Mouse (Mus musculus): ENCODE data around the gene Lsp1.

The Lsp1 gene

DNA sequence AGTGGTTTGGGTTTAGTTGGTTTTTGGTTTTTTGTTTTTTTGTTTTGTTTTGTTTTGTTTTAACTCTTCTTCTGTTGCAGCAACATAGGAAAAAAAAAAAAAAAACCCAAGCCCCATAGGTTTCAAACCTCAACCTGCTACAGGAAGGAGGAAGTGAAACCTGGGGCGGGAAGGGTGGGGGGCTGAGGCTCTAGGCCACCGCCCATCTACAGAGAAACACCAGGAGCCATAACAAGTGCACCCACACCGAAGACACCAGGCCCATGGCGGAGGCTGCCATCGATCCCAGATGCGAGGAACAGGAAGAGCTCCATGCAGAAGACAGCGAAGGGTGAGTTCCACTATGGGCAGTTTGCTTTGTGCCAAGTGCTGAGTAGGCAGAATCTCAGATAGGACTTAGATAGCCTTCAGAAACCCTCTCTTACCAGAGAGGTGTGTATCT is at the start of gene Lsp1:
TSS of gene Lsp1 (plus strand) at position 174 of the 442 bp plus-strand sequence.
- DNase-seq, result no peak

DNA sequence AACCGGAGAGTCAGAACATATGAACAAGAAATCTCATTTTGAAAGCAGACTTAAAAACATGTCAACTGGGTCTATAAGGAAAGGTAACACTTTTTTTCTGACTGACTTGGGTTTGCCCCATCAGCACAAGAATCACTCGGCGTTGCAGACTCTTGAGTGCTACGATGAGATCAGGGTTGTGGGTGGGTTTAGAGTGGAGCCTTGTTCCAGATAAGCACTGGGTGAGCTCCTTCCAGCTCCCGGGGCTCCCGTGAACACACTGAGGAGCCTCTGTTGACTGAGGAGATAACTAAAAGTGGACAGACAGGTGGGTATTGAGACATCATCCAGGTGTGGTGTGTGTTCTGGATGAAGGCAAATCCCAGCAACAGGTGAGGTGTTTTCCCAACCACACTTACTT is 47.3 kb upstream of the Lsp1 start:
- no peak for DNase-seq

DNA sequence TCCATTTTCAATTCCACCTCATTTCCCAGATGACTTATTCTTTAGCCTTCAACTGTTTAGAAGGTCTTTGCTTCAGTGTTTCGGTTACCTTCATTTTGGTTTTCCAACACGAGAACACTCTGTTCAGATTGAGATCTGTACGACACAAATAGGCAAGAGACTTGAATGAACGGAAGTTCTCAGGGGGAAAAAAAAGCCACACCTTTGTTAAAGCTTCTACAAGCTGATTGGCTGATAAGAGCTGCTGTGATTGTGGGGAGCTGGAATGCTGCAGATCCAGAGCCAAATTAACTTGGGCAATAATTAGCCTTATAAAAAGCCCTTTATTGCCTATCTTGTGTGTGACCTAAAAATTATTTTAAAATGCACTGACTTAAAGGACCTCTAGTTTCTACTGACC is 45.3 kb upstream of the Lsp1 start:
- DNase-seq, result no peak

DNA sequence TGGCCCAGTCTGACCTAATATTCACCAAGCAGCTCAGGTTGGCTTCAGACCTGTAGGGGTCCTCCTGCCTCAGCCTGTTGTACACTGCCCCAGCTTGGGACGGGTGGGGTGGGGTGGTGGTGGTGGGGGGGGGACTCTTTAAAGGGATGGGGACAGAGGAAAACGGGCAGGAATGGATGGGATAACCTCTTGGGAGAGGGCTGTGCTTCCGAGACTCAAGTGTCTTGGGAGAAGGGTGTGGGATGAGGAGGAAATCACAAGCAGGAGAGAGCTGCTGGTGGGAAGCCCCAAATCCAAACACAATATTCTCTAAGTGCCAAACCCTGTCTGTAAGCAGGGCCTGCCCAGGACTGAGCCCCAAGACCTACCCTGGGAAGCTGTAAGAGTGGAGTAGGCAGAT is 44.4 kb upstream of the Lsp1 start:
- no peak for DNase-seq

DNA sequence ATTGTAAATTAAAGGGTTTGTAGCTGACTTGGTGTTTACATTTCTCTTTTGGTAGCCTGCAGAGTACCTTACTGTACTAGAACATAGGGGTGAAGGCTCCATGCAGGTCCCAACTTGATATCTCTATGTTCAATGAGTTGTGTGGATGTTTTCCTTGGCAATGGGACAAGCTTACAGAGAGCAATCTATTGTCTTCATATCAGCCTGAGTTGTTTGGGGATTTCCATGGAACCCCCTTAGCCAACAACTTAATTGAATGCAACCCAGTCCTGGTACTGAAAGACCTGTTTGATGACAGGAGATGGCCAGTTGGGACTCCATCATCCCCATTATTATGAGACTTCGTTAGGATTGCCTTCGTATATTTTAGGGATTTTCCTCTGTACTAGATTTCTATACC is 42.6 kb upstream of the Lsp1 start:
- no peak for DNase-seq

DNA sequence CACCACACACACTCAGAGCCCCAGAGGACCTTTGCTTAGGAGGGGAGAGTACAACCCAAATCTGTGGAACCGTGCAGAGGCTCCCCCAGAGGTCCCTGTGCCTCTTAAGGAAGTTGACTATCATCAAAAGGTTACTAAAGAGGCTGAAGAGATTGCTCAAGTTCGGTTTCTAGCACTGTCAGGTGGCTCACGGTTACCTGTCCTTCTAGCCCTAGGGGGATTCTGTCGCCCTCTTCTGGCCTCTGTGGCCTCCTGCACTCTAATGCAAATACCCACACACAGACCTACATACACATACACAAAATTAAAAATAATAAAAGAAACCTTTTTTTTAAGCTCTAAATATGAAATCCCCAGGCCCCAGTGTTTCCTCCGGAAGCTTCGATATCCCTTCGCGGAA is 41.9 kb upstream of the Lsp1 start:
- DNase-seq, result no peak

DNA sequence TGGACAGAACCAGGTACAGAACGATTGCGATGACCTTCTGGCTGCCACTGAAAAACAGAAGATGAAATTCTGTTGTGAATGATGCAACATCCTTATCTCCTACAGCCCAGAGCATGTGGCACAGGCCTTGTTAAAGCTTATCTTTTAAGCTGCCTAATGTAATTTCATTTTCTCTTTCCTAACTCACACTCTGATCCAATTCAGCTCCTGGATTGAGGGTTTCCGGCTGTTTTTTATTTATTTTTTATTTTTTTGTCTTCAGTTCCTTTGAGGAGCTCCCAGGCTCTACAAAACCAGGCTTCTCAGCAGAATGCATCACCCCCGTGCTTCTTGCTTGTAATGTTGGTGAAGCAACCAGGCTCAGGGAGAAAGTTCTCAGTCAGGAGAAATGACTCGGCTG is 40.7 kb upstream of the Lsp1 start:
- no peak for DNase-seq

DNA sequence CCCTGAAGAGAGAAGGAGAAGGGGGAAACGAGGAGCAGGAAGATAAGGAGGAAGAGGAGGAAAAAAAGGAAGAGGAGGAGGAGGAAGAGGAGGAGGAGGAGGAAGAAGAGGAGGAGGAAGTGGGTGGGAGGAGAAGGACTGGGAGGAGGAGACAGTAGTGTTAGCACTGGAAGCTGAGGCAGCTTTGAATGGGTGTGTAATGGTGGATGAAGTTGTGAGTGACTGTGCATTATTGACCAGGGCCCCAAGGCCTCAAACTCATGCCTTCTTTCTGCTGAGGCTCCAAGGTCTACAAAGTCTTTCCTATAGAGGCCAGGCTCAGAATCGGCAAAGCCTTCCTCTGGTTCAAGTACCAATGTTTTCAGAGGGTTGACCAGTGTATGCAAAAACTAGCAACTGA is 38.8 kb upstream of the Lsp1 start:
- no peak for DNase-seq

DNA sequence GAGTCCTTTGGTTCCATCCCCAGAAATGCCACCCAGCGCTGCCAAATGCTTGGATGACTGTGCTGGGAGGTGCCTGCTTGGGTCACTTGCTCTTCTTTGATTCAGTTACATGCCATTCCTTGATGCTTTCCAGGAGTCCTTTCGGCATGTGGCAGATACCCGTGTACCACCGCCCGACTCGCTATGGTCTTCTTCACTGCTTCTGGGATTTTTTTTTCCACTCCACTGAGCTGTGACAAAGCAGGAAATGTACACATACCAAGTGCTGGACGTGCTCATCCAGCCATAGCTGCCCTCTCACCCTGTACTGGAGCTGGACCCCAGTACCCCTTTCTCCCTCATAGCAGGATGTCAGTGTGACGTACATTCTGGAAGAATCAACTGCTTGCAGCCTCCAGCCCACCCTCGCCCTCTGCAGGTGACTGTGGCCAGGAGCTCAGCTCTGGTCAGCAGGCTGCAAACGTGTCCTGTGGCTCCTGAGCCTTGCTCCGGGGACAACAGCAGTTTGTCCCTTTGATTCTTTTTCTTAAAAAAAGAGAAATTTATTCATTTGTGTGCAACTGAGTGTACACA is 34.9 kb upstream of the Lsp1 start:
- peak; percentile 32 for DNase-seq

DNA sequence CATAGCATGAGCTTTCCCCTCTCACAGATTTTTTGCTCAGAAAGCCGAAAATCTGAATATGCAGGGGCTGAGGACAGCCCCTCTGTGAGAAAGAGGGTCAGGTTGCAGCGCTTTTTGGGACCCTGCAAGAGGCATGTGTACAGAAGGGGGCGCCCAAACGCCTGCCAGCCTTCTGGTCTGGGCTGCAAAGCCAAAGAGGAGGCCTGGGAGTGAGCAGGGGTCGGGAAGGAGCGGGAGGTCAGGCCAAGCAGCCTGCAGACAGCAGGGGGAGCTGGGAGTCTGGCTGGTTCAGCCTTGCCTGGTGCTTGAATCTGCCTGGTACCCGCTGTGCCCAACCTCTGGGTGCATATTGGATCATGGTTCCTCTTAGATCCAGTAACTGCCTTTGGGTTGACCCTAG is 32.4 kb upstream of the Lsp1 start:
- DNase-seq, result no peak

DNA sequence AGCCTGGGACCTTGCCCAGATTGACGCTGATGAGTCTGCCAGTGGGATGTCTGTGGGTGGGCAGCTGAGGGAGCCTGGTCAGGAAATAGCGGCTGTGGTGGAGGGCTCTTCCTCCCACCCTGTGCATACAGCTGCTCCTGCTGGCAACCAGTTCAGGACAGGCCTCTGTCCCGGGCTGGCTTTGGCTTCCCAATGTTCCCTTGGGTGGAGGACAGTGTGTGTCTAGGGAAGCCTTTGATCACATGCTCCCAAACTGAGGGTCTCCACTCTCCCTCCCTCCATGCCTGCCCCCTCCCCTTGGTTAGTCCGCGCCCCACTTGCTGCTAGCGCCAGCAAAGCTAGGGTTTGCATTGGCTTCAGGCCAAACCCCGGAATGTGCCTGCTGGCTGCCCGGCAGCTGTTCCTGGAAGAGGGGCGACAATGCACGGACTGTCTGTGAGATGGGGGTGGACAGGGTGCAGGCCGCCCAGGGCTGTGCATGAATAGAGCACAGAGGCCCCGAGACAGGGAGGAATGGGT is 30.4 kb upstream of the Lsp1 start:
- DNase-seq, result no peak

DNA sequence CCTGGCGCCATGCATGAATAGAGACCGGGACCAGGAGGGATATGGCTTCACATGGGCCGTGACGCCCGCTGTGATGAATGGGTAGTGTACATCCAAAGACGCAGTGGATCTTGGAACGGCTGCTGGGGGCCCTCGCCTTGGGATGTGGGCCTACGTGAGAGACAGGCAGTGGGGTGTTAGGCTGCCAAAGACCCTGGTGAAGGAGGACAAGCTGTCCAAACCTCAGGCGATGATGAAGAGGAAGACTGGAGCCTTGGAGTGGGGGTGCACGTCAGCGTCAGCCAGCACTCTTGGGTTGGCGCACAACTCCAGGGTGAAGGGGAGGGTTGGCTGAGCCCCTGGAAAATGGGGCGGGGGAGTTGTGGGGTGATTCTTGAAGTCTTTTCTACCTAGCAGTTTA is 29.5 kb upstream of the Lsp1 start:
- no peak for DNase-seq

DNA sequence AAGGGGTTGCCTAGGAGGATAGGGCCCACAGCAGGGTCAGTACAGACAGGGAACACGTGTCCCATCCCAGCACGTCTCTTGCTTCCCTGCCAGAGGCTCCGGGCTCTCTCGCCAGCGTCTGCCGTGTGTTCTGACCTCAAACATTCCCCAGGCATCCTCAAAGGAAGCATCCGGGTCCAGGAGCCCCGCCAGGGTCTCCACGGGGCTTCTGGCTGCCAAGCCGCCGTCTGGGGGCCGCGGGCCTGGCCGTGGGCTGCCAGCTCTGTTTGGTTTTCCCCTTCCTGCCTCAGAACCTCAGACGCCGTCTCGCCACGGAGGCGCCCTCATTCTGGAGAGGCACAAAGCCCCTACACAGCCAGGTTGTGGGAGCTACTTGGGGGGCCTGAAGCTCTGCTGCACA is 27.0 kb upstream of the Lsp1 start:
- no peak for DNase-seq

DNA sequence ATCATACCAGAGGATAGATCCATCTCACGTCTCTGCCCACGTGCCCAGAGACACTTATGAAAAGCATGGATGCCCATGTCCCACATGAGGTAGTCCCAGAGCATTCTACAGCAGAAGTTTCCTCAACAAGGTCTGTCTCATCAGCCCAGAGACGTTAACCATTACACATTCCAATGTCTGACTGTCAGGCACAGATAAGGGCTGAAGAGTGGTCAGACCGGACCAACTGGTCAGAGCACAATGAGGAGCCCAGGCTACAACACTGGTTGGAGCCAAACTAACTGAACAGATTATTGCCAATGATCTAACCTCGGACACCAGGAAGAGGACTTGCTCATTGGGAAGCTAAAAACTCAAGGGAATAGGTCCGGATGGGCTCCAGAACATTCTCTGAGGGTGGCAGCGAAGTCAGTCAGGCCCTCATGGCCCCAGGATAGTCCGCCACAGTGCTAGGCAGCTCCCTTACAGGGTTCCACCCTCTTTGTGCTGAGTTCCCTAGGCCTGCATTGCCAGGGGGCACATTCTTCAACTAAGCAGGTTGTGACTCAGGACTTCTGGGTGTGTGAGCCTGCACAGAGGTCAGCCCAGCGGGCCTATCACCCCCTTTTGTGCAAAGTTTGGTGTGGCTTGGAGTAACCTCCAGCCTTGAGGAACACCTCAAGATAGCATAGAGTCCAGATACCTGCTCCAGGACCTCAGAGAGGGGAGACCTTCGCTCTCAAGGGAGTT is 26.3 kb upstream of the Lsp1 start, which contains the start of gene Syt8:
TSS of gene Syt8 (plus strand) at position 714 of the 729 bp plus-strand sequence.
- no peak for DNase-seq

DNA sequence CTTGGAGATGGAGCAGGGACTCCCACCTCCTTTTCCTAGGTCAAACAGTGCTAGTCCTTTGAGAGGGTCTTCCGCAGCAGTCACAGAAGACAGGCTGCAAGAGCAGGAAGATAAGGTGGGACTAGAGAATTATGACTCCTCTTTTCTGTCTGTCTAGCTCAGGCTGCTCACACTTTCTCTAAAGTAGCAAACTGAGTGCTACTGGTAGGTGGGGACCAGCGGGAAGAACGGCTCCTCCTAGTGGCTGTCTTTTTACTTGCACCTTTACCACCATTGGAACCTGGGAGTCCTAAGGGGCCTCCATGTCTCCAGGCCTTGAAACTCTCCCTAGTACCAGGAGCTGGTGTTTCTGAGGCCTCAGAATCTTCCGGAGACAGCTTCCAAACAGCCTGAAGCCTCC is 25.1 kb upstream of the Lsp1 start:
- peak; percentile 73 for DNase-seq

DNA sequence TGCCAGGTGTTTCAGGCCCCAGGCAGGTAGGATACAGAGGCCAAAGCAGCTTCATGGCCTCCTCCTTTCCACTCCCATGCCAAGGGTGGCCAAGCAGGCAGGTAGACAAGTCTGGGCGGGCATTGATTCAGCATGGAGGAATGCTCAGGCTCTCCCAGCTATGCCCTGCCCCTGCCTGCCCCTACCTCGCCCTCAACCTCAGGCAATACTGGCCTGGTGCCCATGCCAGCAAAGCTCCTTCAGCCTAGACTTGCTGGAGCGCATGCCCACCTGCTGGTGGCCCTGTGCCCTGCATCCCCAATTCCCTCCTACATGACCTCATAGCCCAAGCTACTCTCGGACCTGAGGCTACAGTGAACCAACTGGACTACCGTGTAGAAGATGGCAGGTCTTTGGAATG is 23.3 kb upstream of the Lsp1 start:
- peak; percentile 45 for DNase-seq

DNA sequence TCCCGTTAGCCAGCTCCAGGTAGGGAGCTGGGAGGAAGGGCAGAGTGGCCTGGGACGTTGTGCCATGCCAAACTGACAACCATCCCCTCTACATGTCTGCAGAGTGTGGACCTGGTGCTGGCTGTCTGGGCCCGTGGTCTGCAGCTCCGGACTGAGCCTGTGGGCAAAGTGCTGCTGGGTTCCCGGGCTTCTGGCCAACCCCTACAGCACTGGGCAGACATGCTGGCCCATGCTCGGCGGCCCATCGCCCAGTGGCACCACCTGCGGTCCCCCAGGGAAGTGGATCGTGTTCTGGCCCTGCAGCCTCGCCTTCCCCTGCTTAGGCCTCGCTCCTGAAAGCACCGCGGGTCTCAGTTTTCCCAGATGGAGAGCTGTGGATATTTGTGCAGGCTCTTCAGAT is 20.6 kb upstream of the Lsp1 start:
- DNase-seq, result no peak

DNA sequence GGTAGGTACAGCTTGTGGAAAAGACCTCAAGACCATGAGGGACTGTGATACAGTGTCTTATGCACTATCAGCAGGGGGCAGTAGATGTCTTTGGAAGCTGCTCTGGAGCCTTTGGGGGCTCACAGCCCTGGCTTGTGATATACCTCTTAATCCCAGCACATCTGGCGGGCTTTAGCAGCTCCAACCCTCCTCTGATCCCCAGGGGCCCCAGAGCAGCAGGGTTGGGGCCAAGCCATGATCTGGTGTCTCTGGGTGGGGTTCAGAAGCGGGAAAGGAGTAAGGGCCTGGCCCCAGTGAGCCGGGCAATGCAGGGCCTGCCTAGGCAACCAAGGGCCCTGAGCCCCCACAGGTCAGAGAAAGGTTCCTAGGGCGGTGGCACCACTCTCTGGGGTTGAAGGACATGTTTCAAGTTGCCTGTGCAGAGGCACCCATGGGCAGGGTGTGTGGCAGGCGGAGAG is 19.9 kb upstream of the Lsp1 start:
- DNase-seq, result no peak

DNA sequence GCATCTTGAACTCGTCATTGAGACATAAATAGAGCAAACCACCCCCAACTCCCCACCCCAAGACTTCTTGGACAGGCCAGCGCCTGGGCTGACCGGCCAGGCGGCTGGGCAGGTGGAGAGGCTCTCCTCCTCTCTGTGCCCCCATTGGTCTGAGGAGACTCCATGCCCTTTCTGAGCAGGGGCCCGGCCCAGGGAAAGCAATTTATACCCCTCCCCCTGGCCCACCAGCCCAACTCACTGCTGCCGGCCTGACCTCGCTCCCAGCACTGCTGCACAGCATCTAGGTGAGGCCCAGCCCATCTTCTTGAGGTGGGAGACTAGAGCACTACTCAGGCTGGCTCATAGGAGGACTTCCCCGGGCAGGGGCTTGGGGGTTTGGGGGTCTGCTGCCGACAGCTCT is 19.0 kb upstream of the Lsp1 start, which contains the start of gene Tnni2:
TSS of gene Tnni2 (plus strand) at position 224 of the 400 bp plus-strand sequence.
- DNase-seq, result no peak

DNA sequence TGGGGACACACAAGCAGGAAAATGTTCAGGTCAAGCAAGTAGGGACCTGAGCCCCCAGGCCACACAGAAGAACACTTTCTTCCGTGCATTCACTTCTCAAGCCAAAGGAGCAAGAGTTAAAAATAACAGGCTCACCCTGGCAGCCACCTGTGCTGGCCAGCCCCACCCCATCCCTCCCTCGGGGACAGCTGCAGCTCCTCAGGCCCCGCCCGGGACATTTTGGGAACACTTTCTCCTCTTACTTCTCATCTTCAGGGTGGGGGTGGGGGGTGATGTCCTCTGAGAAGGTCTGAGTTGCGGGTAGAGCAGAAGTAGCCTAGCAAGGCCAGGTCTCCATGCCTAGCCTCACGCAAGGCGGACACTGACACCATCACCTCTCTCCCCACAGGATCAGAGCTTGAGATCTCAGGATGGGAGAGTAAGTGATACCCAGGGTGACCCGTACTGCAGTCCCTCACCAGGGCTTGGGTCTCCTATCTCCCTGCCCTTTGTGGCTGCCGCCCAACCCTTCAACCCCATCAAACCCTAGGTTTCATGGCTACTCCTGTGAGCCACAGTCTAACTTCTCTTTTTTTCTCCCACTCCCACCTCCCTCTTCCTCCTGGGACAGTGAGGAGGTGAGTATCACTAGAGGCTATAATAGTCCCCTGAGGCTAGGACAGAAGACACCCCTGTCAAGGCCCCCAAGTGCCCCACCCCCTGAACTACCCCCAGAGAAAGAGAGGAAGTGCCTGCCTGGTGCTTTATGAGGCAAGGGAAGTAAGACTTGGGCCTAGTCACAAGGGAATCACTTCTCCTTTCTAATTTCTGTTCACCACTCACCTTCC is 18.3 kb upstream of the Lsp1 start:
- no peak for DNase-seq

DNA sequence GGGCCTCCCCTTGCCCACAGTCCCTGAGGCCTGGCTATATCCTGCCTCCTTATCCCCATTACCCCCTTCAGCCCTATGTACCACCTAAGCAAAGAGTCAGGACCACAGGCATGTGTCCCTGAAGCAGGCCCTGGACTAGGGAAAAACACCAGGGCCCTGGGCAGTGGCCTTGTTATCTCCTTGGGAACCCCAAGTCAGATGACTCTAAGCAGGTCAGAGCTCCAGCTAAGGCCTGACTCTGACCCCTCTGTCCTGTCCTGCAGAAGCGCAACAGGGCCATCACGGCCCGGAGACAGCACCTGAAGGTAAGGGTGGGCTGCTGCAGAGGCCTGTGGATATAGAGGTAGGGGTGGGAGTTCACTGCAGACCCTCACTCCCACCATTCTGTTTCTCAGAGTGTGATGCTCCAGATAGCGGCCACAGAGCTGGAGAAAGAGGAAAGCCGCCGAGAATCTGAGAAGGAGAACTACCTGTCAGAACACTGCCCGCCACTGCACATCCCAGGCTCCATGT is 17.6 kb upstream of the Lsp1 start:
- no peak for DNase-seq

DNA sequence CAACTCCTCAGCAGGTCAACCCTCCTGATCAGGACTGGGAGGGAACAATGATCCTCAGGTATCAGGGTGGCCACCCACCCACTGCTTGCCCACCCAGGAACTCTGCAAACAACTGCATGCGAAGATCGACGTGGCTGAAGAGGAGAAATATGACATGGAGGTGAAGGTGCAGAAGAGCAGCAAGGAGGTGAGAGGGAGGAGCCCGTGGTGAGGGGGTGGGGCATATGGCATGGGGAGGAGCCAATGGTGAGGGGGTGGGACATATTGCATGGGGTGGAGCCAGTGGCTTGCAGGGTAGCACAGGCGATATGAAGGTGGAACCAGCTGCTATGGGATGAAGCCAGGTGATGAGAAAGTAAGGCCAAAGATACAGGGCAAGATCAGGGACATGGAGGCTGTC is 17.1 kb upstream of the Lsp1 start:
- no peak for DNase-seq

DNA sequence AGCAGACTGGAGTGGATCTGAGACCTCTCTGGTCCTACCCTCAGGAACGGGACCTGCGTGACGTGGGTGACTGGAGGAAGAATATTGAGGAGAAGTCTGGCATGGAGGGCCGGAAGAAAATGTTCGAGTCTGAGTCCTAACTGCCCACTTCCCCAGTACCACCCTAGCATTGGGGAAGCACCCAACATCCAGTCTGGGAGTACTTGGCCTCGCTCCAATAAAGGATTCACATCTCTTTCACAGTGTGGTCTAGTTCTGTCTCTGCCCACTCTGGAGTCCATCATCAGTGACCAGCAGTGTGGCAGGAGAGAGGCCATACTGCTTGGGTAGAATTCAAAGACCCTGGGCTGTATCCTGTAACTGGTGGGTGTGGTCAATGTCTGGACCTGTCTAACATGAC is 16.4 kb upstream of the Lsp1 start:
- no peak for DNase-seq
